Mouse (Mus musculus): ENCODE results near the gene Lrrc2.

The Lrrc2 gene

DNA sequence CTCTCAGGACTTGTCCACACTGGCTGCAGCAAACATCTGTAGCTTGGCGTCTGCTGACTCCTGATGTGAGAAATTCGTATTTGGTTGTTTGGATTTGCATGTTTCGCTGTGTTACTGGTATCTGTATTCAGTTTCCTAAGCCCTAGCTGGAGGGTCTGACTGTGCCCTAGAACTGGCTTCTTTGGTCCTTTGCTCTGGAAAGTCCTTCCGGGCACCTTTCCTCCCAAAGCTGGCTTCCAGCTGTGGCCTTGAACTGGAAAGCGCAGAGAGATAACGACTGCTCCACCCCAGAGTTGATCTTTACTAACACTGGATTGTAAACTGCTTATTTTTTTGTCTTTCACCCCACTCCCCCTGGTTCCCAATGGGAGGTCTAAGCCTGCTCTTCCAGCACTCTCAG, 3.4 kb upstream of the Lrrc2 start:
- CTCF ChIA-PET = no interaction called here

DNA sequence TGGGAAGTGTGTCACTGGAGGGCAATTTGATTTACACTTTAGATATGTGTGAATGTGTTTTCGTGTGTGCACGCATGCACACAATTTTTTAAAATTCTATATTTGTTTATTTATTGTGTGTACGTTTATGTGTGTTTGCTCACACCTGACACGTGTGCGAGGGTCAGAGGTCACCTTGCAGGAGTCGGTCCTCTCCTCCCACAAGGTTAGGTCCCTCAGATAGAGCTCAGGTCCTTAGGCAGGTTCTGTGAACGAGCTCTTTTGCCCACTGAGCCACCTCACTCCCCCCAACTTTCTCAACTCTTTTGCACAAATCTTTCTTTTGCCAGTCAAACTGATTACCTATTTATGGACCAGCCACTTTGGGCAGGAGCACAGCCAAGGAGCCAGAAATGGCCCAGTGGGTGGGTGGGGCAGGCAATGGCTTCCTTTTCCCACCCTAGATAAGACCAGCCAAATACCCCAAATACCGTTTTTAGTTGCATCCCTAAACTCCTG, 2.5 kb upstream of the Lrrc2 start:
- CTCF ChIA-PET = no interaction called here

- CTCF ChIA-PET = no interaction called here
Observed at GRCm38 (mm10) chr9:110950109-110950508, 1.2 kb upstream of the Lrrc2 start.

DNA sequence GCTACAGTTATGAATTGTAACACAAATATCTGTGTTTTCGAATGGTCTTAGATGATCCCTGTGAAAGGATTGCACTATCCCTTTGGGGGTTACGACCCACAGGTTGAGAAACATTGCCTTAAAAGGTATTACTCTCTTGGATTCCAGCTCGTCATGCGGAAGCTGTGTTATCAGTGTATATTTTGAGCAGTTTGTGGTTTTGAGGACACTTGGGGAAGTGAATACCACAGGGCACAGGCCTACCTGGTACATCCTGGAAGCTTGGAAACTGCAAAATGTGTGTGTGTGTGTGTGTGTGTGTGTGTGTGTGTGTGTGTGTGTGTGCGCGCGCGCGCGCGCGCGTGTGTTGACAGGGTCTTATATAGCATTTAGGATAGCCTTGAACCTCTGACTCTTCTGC, 521 bp downstream of the Lrrc2 start:
- CTCF ChIA-PET = no interaction called here

DNA sequence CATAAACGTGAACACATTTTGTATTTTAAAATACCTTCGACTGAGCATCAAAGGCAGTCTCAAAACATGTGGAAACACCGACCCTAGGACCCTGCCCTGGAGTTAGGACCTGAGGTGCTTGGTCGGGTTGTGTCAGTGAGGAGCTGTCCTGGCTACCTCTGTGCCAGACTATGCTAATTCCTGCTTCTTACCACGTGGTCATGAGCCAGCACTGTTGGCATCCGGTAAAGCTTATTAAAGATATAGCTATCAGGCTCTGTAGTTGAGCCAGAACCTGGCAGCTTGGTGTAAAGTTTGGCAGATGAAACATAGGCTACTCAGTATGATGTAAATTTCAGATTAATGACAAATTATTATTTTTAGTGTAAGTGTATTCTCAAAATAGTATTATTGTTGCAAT, 1.1 kb downstream of the Lrrc2 start:
- CTCF ChIA-PET = no interaction called here

GRCm38 (mm10) chr9:110952931-110953549, 1.7 kb downstream of the Lrrc2 start:
- CTCF ChIA-PET = no interaction called here

- CTCF ChIA-PET = no interaction called here
Observed at GRCm38 (mm10) chr9:110953550-110954461, 2.5 kb downstream of the Lrrc2 start.

DNA sequence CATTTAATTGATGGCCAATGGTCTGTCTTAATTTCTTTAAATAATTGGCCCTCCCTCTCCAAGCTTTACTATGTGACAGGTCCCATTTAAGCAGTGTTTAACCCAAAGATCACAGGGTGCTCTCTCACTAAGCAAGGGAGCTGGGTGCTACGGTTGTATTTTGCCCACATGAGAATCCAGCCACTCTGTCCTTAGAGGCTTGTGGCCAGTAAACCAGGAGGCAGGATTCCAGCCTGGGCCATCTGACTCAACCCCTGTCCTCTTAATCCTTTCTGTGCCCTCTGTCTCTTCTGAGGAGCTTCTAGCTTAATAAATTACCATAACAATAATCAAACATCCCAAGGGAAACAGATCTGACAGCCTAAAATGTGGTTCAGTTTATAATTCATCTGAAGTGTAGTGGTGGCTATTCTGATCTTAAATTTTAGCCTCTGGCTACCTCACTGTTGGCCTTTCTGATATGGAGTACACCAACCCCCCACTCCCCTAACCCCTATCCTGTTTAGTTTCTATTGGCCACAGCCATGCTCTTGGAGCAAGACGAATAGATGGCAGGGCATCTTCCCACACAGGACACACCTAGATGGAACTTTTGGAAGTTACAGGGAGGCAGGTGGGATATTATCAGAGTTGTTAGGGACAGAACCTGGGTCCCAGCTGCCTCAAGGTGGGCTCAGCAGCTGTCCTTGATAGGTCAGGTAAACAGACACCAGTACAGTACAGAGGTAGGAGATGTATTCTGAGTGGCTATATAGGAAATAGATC, 3.5 kb downstream of the Lrrc2 start:
- CTCF ChIA-PET = no interaction called here

GRCm38 (mm10) chr9:110955962-110956361, 4.6 kb downstream of the Lrrc2 start:
- CTCF ChIA-PET = no interaction called here

DNA sequence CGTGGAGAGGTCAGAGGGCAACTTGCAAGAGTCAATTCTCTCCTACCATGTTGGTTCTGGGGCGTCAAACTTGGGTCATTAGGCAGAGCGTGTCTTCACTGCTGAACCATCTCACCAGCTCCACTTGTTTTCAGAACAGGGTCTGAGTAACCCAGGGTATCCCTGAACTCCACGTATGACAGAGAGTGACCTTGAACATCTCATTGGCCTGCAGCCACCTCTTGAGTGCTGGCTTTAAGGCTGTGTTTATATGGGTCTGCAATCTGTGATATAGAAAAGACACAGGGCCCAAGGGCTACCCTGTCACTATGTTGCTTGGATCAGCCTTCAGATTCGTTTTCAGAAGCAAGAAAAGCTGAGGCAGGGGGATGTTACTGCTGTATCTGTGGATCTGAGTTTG, 8.3 kb downstream of the Lrrc2 start:
- CTCF ChIA-PET = no interaction called here

DNA sequence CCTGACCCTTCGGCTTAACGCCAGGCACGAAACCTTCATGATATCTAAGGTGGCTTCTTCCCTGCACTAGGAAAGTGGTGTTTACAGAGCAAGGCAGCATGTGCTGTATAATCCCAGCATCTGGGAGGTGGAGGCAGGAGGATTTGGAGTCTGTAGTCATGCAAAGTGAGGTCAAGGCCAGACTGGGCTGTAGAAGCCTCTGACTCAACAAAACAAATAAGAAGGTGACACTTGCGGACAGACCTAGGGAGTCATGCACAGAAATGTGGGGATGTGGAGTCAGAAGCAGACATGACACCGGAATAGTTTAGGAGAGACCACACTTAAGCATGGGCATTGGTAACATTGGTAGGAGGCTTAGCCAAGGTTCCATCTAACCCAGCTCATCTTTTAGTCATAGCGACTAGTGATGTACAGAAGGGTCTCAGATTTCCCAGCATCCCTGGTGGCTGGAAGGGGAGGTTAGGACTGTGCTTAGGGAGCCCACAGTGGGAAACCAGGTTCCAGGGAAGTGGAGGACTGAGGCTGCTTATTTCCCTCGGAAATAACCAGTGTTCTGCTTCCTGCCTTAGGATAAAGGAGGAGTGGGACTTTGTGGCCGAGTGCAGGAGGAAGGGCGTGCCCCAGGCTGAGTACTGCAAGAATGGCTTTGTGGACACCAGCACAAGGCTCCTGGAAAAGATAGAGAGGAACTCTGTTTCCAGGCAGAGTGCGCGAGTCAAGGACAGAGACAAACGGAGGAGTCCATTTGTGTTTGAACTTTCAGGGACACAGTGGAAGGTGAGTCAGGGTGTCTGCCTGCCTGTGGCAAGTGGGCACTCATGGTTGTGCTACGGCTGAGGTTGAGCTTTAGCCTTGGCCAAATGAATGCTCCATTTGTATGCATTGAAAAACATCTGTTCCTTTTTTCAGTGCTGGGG, 9.1 kb downstream of the Lrrc2 start:
- CTCF ChIA-PET = no interaction called here

DNA sequence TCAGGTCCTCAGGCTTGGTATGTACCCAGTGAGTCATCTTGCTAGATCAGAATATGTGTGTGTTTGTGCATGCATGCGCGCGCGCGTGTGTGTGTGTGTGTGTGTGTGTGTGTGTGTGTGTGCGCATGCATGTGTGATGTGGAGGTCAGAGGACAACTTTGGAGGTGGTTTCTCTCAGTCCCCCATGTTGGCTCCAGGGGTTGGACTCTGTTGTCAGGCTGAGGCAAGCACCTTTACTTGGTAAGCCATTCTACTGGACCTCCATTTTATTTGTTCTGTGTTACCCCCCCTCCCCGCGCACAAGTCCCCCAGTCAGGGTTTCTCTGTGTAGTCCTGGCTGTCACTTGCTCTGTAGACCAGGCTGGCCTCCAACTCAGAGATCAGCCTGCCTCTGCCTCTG, 10.0 kb downstream of the Lrrc2 start:
- CTCF ChIA-PET = interaction anchor here (0.7 kb wide), 1 partner anchor 178 kb away, joined by 4 read pairs; no protein-coding TSS in a partner anchor

DNA sequence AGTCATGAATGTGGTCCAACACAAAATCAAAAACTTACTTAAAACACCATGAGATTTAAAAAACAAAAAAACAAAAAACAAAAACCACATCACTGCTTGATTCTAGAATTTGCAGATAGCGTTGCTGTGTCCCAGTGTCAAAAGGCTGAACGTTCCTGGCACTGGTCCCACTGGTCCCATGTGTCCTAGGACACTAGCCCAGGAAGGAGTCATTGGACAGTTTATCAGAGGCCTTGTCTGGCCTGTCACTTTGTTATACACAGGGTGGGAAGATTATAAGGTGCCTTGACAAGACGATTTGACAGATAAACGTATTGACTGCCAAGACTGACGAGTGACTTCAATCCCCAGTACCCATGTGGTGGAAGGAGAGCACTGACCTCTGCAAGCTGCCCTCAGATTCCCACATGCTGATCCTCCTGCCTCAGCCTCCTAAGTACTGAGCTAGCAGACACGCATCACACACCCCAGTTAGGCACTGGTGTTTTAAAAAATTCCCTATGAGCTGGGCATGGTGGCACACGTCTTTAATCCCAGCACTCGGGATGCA, 12.3 kb downstream of the Lrrc2 start:
- CTCF ChIA-PET = no interaction called here

- CTCF ChIA-PET = no interaction called here
Observed at GRCm38 (mm10) chr9:110965062-110965909, 13.9 kb downstream of the Lrrc2 start.

DNA sequence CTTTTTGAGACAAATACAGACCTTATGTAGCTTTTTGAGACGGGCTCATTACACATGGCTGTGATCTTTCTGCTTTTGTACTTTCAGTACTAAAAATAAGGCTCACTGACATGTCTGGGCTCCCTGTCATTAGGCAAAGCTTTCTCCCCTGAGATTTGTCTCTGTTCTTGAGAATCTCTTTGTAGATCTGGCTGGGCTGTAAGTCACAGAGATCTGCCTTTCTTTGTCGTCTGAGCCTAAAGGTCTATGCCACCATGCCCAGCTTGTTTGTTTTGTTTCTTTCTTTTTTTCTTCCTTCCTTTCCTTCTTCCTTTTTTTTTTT, 14.5 kb downstream of the Lrrc2 start:
- CTCF ChIA-PET = no interaction called here

DNA sequence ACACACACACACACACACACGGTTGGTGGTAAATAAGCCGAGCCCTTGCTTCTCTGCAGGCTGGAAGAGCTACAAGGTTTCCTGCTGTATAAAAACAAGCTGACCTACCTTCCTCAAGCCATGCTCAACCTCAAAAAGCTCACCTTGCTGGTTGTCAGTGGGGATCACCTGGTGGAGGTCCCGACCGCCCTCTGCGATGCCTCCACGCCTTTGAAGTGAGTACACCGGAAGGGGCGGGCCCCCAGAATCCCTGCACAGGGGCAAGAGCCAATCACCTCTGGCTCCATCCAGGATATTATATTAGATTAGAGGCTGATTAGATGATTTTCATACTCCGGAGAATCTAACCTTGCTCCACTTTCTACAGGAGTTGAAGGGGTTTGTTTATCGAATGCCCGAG, 28.1 kb downstream of the Lrrc2 start:
- CTCF ChIA-PET = no interaction called here

- CTCF ChIA-PET = no interaction called here
Observed at GRCm38 (mm10) chr9:110982351-110982750, 31.0 kb downstream of the Lrrc2 start.

GRCm38 (mm10) chr9:110984096-110984495, 32.8 kb downstream of the Lrrc2 start:
- CTCF ChIA-PET = no interaction called here

GRCm38 (mm10) chr9:110985541-110985940, 34.2 kb downstream of the Lrrc2 start:
- CTCF ChIA-PET = no interaction called here

DNA sequence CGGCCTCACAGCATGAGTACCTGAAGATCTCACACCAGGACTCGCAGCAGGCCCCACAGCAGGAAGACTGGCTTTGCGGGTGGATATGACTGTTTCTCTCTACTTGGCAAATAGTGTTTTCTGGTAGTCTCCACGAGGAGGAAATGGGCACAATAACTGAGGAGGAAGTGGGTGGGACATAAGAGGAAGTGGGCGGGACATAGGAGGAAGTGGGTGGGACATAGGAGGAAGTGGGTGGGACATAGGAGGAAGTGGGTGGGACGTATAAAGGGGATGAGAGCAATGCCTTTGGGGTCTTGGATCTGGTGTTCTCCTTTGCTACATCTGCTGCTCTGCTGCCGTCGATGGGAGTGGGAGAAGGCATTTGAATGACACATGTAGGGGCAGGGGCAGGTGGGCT, 34.6 kb downstream of the Lrrc2 start:
- CTCF ChIA-PET = no interaction called here

- CTCF ChIA-PET = no interaction called here
Observed at GRCm38 (mm10) chr9:110987331-110987730, 36.0 kb downstream of the Lrrc2 start.
